Comparison of ENCODE assay signal across 8 mouse cellular contexts in genomic region chr11:6547037-6547680, GRCm38 (mm10). TPM values are rescaled to one million over a fixed set of nuclear protein-coding genes. Genes with fewer than 3 reads are reported as not detected.
DNase-seq lines count a peak whose midpoint lies in the region; ATAC-seq lines count a peak whose summit lies in the region.

No protein-coding gene starts in this region.

- H3K4me3 ChIP-seq in limb, embryonic 12.5 days (replicated peaks), result peak overlapping the region; percentile 88
- H3K4me3 ChIP-seq in midbrain, embryonic 11.5 days (ENCODE audit: low read depth, low read length), result peak overlapping the region; percentile 93

- DNase-seq in adrenal gland, adult (ENCODE audit: inconsistent age in 2 of 2, low spot score in 1 of 2), result peak; percentile 83 to 91
- DNase-seq in embryo, embryonic 10 days (ENCODE audit: low spot score), result peak; percentile 82
- DNase-seq in gastrocnemius, postnatal 4 days (ENCODE audit: low spot score in 2 of 2), result peak; percentile 55 to 79
- DNase-seq in midbrain, embryonic 11.5 days (ENCODE audit: low spot score, missing footprints), result peak; percentile 92
- DNase-seq in right cerebral cortex, postnatal 4 days, result peak; percentile 44
- DNase-seq in urinary bladder, postnatal 36 days (ENCODE audit: low spot score in 2 of 2), result peak; percentile 48 to 65

- under 1% methylated on average over 32 of the region's 41 CpGs for whole genome bisulfite sequencing in limb, embryonic 12.5 days
- WGBS in midbrain, embryonic 11.5 days, result 1% methylated on average over 27 of the region's 41 CpGs

- H3K36me3 ChIP-seq in limb, embryonic 12.5 days, result peaks cover 12% of the 10 kb centered on the region; the same call in 1 of the 2 replicates
- no peaks in the 10 kb centered on the region for H3K36me3 ChIP-seq in midbrain, embryonic 11.5 days (ENCODE audit: control insufficient read depth, insufficient read depth, low read length)

- H3K4me2 ChIP-seq in limb, embryonic 12.5 days, result peak overlapping the region; percentile 77
- H3K4me2 ChIP-seq in midbrain, embryonic 11.5 days, result peak overlapping the region; percentile 55

- peaks cover 11% of the 10 kb centered on the region for H3K4me1 ChIP-seq in limb, embryonic 12.5 days (replicated peaks)
- peaks cover 8% of the 10 kb centered on the region; the same call in 1 of the 2 replicates for H3K4me1 ChIP-seq in midbrain, embryonic 11.5 days (ENCODE audit: control insufficient read depth, insufficient read depth, low read length)

- H3K27me3 ChIP-seq in limb, embryonic 12.5 days, result no peaks in the 10 kb centered on the region
- no peaks in the 10 kb centered on the region for H3K27me3 ChIP-seq in midbrain, embryonic 11.5 days (ENCODE audit: control insufficient read depth, insufficient read depth, low read length)

- H3K9me3 ChIP-seq in limb, embryonic 12.5 days, result no peaks in the 10 kb centered on the region
- no peaks in the 10 kb centered on the region for H3K9me3 ChIP-seq in midbrain, embryonic 11.5 days (ENCODE audit: control insufficient read depth, low read length)

- peak; percentile 18 for ATAC-seq in inflammation-experienced regulatory T-cells, adult 6 months
- peak; percentile 62 for ATAC-seq in limb, embryonic 12.5 days (ENCODE audit: insufficient number of reproducible peaks, insufficient read depth, low FRiP score, low TSS enrichment, low read depth)
- ATAC-seq in midbrain, embryonic 11.5 days (ENCODE audit: low FRiP score), result peak; percentile 77

- H3K9ac ChIP-seq in limb, embryonic 12.5 days (replicated peaks), result peak overlapping the region; percentile 89
- H3K9ac ChIP-seq in midbrain, embryonic 11.5 days (ENCODE audit: low read length), result peak overlapping the region; percentile 85

- H3K27ac ChIP-seq in limb, embryonic 12.5 days, result peak overlapping the region; percentile 98
- peak overlapping the region; percentile 92 for H3K27ac ChIP-seq in midbrain, embryonic 11.5 days (ENCODE audit: low read depth, low read length)

RNA-seq across cellular contexts. Expression of gene Ccm2, which starts 0.5 kb away (rescaled TPM):
- 10 to 100 TPM; 40.2 to 50.8 TPM for total RNA-seq in gastrocnemius, postnatal 4 days (2021)
- polyA plus RNA-seq in inflammation-experienced regulatory T-cells, adult 6 months (2017; shearing (Covaris generic)), result 100 to 1,000 TPM in 2 of 3 experiments, 10 to 100 TPM in 1; 98.6 to 202 (median 183) TPM
- 98.0 and 100 TPM in 2 replicates for polyA plus RNA-seq in limb, embryonic 12.5 days (2016; fragmentation: Nextera tagmentation; extraction: Ambion mirVana)
- 72.8 and 81.6 TPM in 2 replicates for polyA plus RNA-seq in midbrain, embryonic 11.5 days (2014; fragmentation: Nextera tagmentation; extraction: Ambion mirVana)

RNA-seq across cellular contexts. Expression of gene Myo1g, which starts 26.4 kb away (rescaled TPM):
- total RNA-seq in gastrocnemius, postnatal 4 days (2021), result 1 to 10 TPM; 3.0 to 3.4 TPM
- polyA plus RNA-seq in inflammation-experienced regulatory T-cells, adult 6 months (2017; shearing (Covaris generic)), result 100 to 1,000 TPM; 117 to 248 (median 132) TPM
- 0.66 and 1.8 TPM in 2 replicates for polyA plus RNA-seq in limb, embryonic 12.5 days (2016; fragmentation: Nextera tagmentation; extraction: Ambion mirVana)
- 0.46 and 0.92 TPM in 2 replicates for polyA plus RNA-seq in midbrain, embryonic 11.5 days (2014; fragmentation: Nextera tagmentation; extraction: Ambion mirVana)

RNA-seq across cellular contexts. Expression of gene Nacad, which starts 58.7 kb away (rescaled TPM):
- total RNA-seq in gastrocnemius, postnatal 4 days (2021), result 1 to 10 TPM; 2.0 to 2.2 TPM
- not detected for polyA plus RNA-seq in inflammation-experienced regulatory T-cells, adult 6 months (2017; shearing (Covaris generic))
- 1.5 TPM in 2 replicates for polyA plus RNA-seq in limb, embryonic 12.5 days (2016; fragmentation: Nextera tagmentation; extraction: Ambion mirVana)
- polyA plus RNA-seq in midbrain, embryonic 11.5 days (2014; fragmentation: Nextera tagmentation; extraction: Ambion mirVana), result 37.1 and 38.4 TPM in 2 replicates

Comparison
In these comparisons a context has a peak if more than half of its experiments do, and no peak if none do; other contexts are left out.
1. Peak in every context shown above with its lines: DNase-seq, ATAC-seq, H3K4me3 ChIP-seq and H3K27ac ChIP-seq.
2. ATAC-seq: peak in every context shown above with its lines; median percentile 77 in midbrain, embryonic 11.5 days; 62 in limb, embryonic 12.5 days; 18 in inflammation-experienced regulatory T-cells, adult 6 months.
3. RNA of gene Myo1g, which starts 26.4 kb away (polyA plus RNA-seq): 117 to 248 TPM in inflammation-experienced regulatory T-cells, adult 6 months; 0.46 to 0.92 TPM in midbrain, embryonic 11.5 days and 0.66 to 1.8 TPM in limb, embryonic 12.5 days; every median in the first group is over 10 times any median in the second.
4. RNA of gene Nacad, which starts 58.7 kb away (polyA plus RNA-seq): 37.1 to 38.4 TPM in midbrain, embryonic 11.5 days; 1.5 TPM in limb, embryonic 12.5 days and not detected in inflammation-experienced regulatory T-cells, adult 6 months; every median in the first group is over 10 times any median in the second.